Mouse (Mus musculus) bone marrow, adult 2 months (tissue): ENCODE measurements around the gene Sec23ip. TPM values are rescaled to one million over a fixed set of nuclear protein-coding genes. Genes with fewer than 3 reads are reported as not detected.

Source experiments
- H3K27ac ChIP-seq: fragments of 200-500 bp; 2 replicates; pipeline ENCODE4 v1.5.1; 2012; ENCODE audit warnings: low read depth, mild to moderate bottlenecking, control low read depth, inconsistent platforms, low read length; ENCODE audit not compliant: control insufficient read depth, poor library complexity, insufficient read depth
- H3K4me1 ChIP-seq: fragments of 200-500 bp; 2 replicates; pipeline ENCODE4 v1.6.1; 2011; ENCODE audit warnings: low read length; ENCODE audit not compliant: control insufficient read depth, insufficient read depth
- H3K4me3 ChIP-seq: fragments of 200-500 bp; replicated peaks from 2 replicates; pipeline ENCODE3; 2011; ENCODE audit warnings: mild to moderate bottlenecking, low read depth, low read length, control low read depth; ENCODE audit not compliant: control insufficient read depth
- CTCF ChIP-seq: fragments of 200-500 bp; IDR thresholded peaks from 2 replicates; pipeline ENCODE4 v1.5.1; 2011; ENCODE audit warnings: low read length, control low read depth; ENCODE audit not compliant: control insufficient read depth, insufficient read depth
- POLR2A ChIP-seq: fragments of 200-500 bp; IDR thresholded peaks from 2 replicates; pipeline ENCODE4 v1.6.1; 2011; ENCODE audit warnings: low read depth, mild to moderate bottlenecking, control low read depth, low read length, borderline replicate concordance; ENCODE audit not compliant: control insufficient read depth
- WGBS: fragments of 180-500 bp; shearing (Covaris S2); methylation state at CpG from one replicate; pipeline ENCODE4 v1.1.7; 2018; 5-methylcytosine and 5-hydroxymethylcytosine counted together
- polyA plus RNA-seq: library from polyadenylated mRNA; stranded (reverse); fragments of >200 nt; gene quantifications from 2 replicates; pipeline ENCODE4 v1.2.4, GENCODE M21; 2011; ENCODE audit warnings: low replicate concordance; ENCODE audit not compliant: missing spikeins, insufficient read depth, insufficient read length

Sec23ip gene
- polyA plus RNA-seq, 1 experiment, result 12.1 TPM

DNA sequence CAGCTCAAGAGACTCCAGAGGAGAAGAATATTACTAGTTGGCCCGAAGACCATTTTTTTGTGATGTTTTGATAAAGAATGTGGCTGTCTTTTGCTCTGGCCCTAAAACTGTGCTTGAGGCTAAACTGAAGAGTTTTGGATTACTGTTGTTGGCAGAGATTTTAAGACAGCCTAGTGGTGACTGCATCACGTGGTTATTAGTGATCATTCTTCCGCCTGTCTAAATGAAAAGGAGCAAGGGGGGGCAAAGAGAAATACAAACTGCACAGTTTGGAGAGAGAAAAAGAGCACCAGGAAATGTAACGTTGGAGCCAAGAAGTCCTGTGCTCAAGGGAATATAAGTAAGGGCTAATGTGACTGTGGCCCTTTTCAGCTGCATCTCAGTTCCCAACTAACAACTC is 48.7 kb downstream of the Sec23ip start:
- H3K4me1 ChIP-seq, result no peaks in the 10 kb centered on the region
- WGBS, result 79% methylated on average over 4 of the region's 4 CpGs
- TF ChIP-seq POLR2A, result no peak
- no peak for TF ChIP-seq CTCF
- no peak overlapping the region for H3K27ac ChIP-seq
- no peak overlapping the region for H3K4me3 ChIP-seq

GRCm38 (mm10) chr7:128824986-128825563 is 80.3 kb downstream of the Sec23ip start:
- H3K27ac ChIP-seq, result no peak overlapping the region
- H3K4me1 ChIP-seq, result no peaks in the 10 kb centered on the region
- no peak overlapping the region for H3K4me3 ChIP-seq
- 64% methylated on average over 5 of the region's 5 CpGs for WGBS
- TF ChIP-seq CTCF, result no peak
- TF ChIP-seq POLR2A, result no peak

- TF ChIP-seq CTCF, result no peak
- no peaks in the 10 kb centered on the region for H3K4me1 ChIP-seq
- 77% methylated on average over 12 of the region's 12 CpGs for WGBS
- H3K4me3 ChIP-seq, result no peak overlapping the region
- no peak overlapping the region for H3K27ac ChIP-seq
These were observed 87.8 kb downstream of the Sec23ip start for GRCm38 (mm10) chr7:128832455-128833081.

DNA sequence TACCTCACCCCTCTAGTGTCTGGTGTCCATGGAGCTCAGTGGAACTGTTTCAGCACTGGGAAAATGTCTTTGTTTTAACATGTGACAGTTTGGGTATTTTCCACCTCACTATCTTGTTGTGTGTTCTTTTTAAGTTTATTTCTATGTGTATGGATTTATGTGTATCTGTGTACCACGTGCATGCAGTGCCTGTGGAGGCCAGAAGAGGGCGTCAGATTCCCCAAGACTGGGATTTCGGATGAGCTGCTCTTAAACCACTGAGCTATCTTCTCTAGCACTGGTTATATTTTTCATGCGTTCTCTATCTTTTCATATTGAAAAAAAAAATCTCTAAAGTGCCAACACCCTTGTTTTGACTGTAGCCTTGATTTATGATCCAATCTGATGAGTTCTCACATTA is 88.5 kb downstream of the Sec23ip start:
- TF ChIP-seq CTCF, result no peak
- no peak for TF ChIP-seq POLR2A
- H3K4me3 ChIP-seq, result no peak overlapping the region
- WGBS, result 77% methylated on average over 4 of the region's 4 CpGs
- H3K4me1 ChIP-seq, result no peaks in the 10 kb centered on the region
- no peak overlapping the region for H3K27ac ChIP-seq

Other genes starting within 250 kb of the Sec23ip start
- gene Bag3, start 221.3 kb upstream of the Sec23ip start, polyA plus RNA-seq, result 5.3 and 10.6 TPM in 2 replicates
- gene Inpp5f, start 133.6 kb upstream of the Sec23ip start, polyA plus RNA-seq, result 3.9 and 14.7 TPM in 2 replicates
- 20.7 and 21.2 TPM in 2 replicates for gene Mcmbp, start 4.4 kb upstream of the Sec23ip start, polyA plus RNA-seq